Mouse (Mus musculus): ENCODE data around the gene Dok3. TPM values are rescaled to one million over a fixed set of nuclear protein-coding genes. Genes with fewer than 3 reads are reported as not detected.

Gene Dok3
- polyA plus RNA-seq, 1 experiment, result 2.3 TPM

DNA sequence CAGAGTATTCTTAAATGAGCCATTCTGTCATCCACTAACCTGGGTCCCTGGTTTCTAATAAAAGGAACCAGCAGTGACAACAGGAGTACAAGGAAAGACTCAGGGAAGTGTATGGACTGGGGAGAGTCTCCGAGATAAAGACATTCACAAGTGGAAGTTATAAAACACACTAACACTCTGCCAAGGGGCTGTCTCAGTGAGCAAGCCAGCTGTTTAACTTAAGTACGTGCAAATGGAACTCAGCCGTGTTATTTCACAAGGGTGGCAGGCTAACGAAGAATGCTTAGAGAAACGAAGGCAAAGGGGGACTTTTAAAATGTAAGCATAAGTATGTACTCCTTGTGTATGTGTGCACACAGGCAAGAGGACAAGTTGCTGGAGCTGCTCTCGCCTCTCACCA lies 28.4 kb upstream of the Dok3 start:
- H3K36me3 ChIP-seq (ENCODE audit: control insufficient read depth, insufficient read depth, low read length), result no peaks in the 10 kb centered on the region
- no peak overlapping the region for H3K4me3 ChIP-seq (ENCODE audit: control insufficient read depth, low read depth, low read length)
- H3K27me3 ChIP-seq (ENCODE audit: control insufficient read depth, insufficient read depth, low read length), result no peaks in the 10 kb centered on the region
- TF ChIP-seq POLR2A (IDR thresholded peaks at IDR 0.05; ENCODE audit: control insufficient read depth, low read depth, low read length) (no peak), CTCF (IDR thresholded peaks at IDR 0.05; ENCODE audit: control insufficient read depth, insufficient read depth, insufficient replicate concordance, low read depth, low read length) (no peak)
- H3K27ac ChIP-seq (ENCODE audit: control insufficient read depth, insufficient read depth, low read depth, low read length), result no peak overlapping the region
- H3K4me1 ChIP-seq (ENCODE audit: control insufficient read depth, insufficient read depth, low read length), result no peaks in the 10 kb centered on the region

DNA sequence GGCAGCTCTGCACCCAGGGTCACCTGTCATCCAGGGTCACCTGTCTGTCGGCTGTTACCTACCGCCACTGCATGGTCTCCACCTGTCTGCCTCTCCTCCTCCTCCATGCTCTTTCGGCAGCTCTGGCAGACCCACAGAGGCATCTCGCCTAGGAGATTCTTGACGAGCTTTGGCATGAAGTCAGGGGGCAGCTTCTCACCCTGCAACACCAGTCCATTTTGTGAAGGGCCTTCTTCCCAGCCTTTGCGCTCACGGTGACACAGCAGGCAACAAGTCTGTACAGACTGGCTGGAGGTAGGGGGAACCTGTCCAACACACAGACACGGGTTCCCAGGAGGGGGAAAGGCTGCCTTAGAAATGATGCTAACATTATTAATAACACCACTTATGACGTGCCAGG lies 26.8 kb upstream of the Dok3 start:
- H3K36me3 ChIP-seq (ENCODE audit: control insufficient read depth, insufficient read depth, low read length), result no peaks in the 10 kb centered on the region
- H3K27me3 ChIP-seq (ENCODE audit: control insufficient read depth, insufficient read depth, low read length), result no peaks in the 10 kb centered on the region
- no peak overlapping the region for H3K4me3 ChIP-seq (ENCODE audit: control insufficient read depth, low read depth, low read length)
- no peaks in the 10 kb centered on the region for H3K4me1 ChIP-seq (ENCODE audit: control insufficient read depth, insufficient read depth, low read length)
- TF ChIP-seq CTCF (IDR thresholded peaks at IDR 0.05; ENCODE audit: control insufficient read depth, insufficient read depth, insufficient replicate concordance, low read depth, low read length), result no peak
- TF ChIP-seq POLR2A (IDR thresholded peaks at IDR 0.05; ENCODE audit: control insufficient read depth, low read depth, low read length), result no peak
- no peak overlapping the region for H3K27ac ChIP-seq (ENCODE audit: control insufficient read depth, insufficient read depth, low read depth, low read length)

DNA sequence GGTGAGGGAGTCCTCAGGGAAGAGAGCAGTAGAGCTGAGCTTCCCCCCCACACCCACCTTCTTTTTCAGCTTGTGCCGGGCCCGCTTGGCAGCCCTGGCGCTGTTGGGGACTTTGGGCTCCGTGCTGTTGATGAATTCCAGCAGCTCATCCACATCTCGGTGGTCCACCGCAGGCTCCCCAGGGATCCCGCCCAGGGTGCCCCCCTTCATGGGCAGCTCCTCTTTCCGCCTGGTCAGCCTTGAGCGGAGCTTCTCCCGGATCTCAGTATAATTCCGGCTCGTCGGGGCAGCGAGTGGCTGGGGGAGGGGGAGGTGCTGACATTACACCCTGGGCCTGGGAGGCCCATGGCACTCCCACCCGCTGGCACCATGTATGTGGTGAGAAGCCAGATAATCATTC lies 20.0 kb upstream of the Dok3 start:
- TF ChIP-seq POLR2A (IDR thresholded peaks at IDR 0.05; ENCODE audit: control insufficient read depth, low read depth, low read length) (no peak), CTCF (IDR thresholded peaks at IDR 0.05; ENCODE audit: control insufficient read depth, insufficient read depth, insufficient replicate concordance, low read depth, low read length) (no peak)
- no peaks in the 10 kb centered on the region for H3K4me1 ChIP-seq (ENCODE audit: control insufficient read depth, insufficient read depth, low read length)
- H3K27ac ChIP-seq (ENCODE audit: control insufficient read depth, insufficient read depth, low read depth, low read length), result no peak overlapping the region
- H3K36me3 ChIP-seq (ENCODE audit: control insufficient read depth, insufficient read depth, low read length), result no peaks in the 10 kb centered on the region
- no peak overlapping the region for H3K4me3 ChIP-seq (ENCODE audit: control insufficient read depth, low read depth, low read length)
- no peaks in the 10 kb centered on the region for H3K27me3 ChIP-seq (ENCODE audit: control insufficient read depth, insufficient read depth, low read length)

DNA sequence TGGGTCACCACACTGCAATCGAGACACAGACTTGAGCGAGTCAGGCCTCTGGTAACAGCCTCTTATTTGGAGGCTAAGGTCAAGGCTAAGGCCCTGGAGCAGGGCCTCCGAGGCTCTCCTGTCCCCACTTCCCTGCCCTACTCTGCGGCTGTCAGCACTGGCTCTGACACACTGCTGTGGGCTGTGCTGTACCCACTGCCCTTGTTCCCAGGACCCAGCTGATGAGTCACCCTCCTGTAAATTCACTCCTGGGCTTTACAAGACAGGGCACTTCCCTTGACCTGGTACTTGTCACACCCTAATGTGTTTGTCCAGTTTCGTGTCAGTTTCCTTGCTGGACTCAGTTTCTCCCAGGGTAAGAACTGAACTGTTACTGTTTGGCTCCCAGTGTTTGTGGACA lies 19.3 kb upstream of the Dok3 start:
- H3K4me1 ChIP-seq (ENCODE audit: control insufficient read depth, insufficient read depth, low read length), result no peaks in the 10 kb centered on the region
- H3K4me3 ChIP-seq (ENCODE audit: control insufficient read depth, low read depth, low read length), result no peak overlapping the region
- H3K27ac ChIP-seq (ENCODE audit: control insufficient read depth, insufficient read depth, low read depth, low read length), result no peak overlapping the region
- no peak for TF ChIP-seq CTCF (IDR thresholded peaks at IDR 0.05; ENCODE audit: control insufficient read depth, insufficient read depth, insufficient replicate concordance, low read depth, low read length)
- no peak for TF ChIP-seq POLR2A (IDR thresholded peaks at IDR 0.05; ENCODE audit: control insufficient read depth, low read depth, low read length)
- no peaks in the 10 kb centered on the region for H3K27me3 ChIP-seq (ENCODE audit: control insufficient read depth, insufficient read depth, low read length)
- no peaks in the 10 kb centered on the region for H3K36me3 ChIP-seq (ENCODE audit: control insufficient read depth, insufficient read depth, low read length)

DNA sequence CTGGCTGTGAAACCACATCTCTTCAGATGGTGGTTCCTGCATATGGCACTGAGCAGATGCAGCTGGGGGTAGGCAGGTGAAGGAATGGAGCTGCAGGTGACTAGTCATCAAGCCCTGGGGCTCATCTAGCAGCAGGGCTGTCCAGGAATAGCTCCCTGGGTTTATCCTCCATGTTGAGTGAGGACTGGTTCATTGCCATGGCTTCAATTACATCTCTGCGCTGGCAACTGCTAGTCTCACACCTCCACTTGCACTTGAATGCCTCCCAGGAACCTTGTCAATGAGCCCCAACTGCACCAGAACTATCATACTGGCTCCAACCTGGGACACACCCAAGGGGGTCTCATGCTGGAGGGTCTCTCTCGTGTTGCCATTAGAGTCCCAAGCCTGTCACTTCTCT lies 18.8 kb upstream of the Dok3 start:
- Histone ChIP-seq H3K27ac (ENCODE audit: control insufficient read depth, insufficient read depth, low read depth, low read length) (no peak overlapping the region), H3K4me3 (ENCODE audit: control insufficient read depth, low read depth, low read length) (no peak overlapping the region), H3K27me3 (ENCODE audit: control insufficient read depth, insufficient read depth, low read length) (no peaks in the 10 kb centered on the region), H3K4me1 (ENCODE audit: control insufficient read depth, insufficient read depth, low read length) (no peaks in the 10 kb centered on the region), H3K36me3 (ENCODE audit: control insufficient read depth, insufficient read depth, low read length) (no peaks in the 10 kb centered on the region; the same call in 1 of the 2 replicates)
- TF ChIP-seq POLR2A (IDR thresholded peaks at IDR 0.05; ENCODE audit: control insufficient read depth, low read depth, low read length) (no peak), CTCF (IDR thresholded peaks at IDR 0.05; ENCODE audit: control insufficient read depth, insufficient read depth, insufficient replicate concordance, low read depth, low read length) (no peak)

DNA sequence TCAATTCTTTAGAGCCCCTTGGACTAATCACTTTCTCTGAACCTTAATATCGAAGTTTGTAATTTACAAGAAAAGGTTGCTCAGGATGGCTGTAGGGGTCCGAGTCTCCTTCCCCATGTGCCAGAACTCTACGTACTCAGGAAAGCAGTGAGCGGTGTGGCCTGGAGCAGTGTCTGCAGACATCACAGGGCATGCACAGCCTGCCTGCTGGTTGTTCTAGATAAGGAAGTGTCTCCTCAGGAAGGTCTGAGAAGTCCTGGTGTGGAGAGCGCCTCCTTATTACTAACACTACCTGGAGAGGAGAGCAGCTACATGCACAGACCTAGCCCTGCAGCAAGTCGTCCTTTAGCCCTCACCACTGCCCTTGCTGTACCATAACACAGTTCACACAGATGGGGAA lies 15.7 kb upstream of the Dok3 start:
- H3K27me3 ChIP-seq (ENCODE audit: control insufficient read depth, insufficient read depth, low read length), result no peaks in the 10 kb centered on the region
- H3K4me3 ChIP-seq (ENCODE audit: control insufficient read depth, low read depth, low read length), result no peak overlapping the region
- no peak for TF ChIP-seq POLR2A (IDR thresholded peaks at IDR 0.05; ENCODE audit: control insufficient read depth, low read depth, low read length)
- no peak for TF ChIP-seq CTCF (IDR thresholded peaks at IDR 0.05; ENCODE audit: control insufficient read depth, insufficient read depth, insufficient replicate concordance, low read depth, low read length)
- H3K27ac ChIP-seq (ENCODE audit: control insufficient read depth, insufficient read depth, low read depth, low read length), result no peak overlapping the region
- no peaks in the 10 kb centered on the region for H3K4me1 ChIP-seq (ENCODE audit: control insufficient read depth, insufficient read depth, low read length)
- H3K36me3 ChIP-seq (ENCODE audit: control insufficient read depth, insufficient read depth, low read length), result no peaks in the 10 kb centered on the region; the same call in 1 of the 2 replicates

DNA sequence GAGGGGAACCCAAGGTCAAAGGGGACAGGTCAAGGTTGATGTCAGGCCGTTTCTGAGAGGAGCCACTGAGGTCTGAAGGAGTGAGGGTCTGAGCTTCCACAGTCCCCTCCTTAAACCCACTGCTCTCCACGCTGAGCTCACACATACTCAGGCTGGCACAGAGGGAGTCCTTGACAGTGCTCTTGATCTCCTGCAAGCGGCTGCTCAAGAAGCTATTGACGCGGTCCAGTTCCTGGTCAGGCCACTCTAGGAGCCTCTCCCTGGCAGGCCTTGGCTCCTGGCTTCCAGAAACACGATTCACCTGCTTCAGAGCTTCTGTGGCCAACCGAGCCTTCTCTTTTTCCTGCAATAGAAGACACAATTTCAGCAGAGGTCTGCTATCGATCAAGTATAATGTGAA lies 14.4 kb upstream of the Dok3 start:
- H3K27ac ChIP-seq (ENCODE audit: control insufficient read depth, insufficient read depth, low read depth, low read length), result no peak overlapping the region
- TF ChIP-seq POLR2A (IDR thresholded peaks at IDR 0.05; ENCODE audit: control insufficient read depth, low read depth, low read length) (no peak), CTCF (IDR thresholded peaks at IDR 0.05; ENCODE audit: control insufficient read depth, insufficient read depth, insufficient replicate concordance, low read depth, low read length) (no peak)
- no peak overlapping the region for H3K4me3 ChIP-seq (ENCODE audit: control insufficient read depth, low read depth, low read length)
- no peaks in the 10 kb centered on the region; the same call in 1 of the 2 replicates for H3K36me3 ChIP-seq (ENCODE audit: control insufficient read depth, insufficient read depth, low read length)
- no peaks in the 10 kb centered on the region for H3K4me1 ChIP-seq (ENCODE audit: control insufficient read depth, insufficient read depth, low read length)
- H3K27me3 ChIP-seq (ENCODE audit: control insufficient read depth, insufficient read depth, low read length), result no peaks in the 10 kb centered on the region

DNA sequence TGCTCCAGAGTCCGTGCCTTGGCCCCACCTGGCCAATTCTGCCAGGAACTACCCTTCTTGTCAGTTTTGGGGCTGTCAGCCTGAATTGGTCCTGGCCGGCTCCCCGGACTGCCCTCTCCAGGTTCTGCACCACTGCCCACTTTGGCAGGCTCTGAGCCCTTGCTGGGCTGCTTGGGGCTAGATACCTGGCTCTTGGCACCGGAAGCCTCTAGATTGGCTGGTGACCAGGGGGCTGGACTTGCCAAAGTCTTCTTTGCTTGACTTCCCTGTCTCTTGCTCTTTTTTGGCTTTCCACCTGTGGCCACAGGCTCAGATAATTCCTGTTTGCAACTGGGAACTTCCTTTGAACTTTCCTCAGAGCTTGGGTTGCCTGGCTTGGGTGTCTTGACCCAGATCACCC lies 13.8 kb upstream of the Dok3 start:
- H3K4me3 ChIP-seq (ENCODE audit: control insufficient read depth, low read depth, low read length), result no peak overlapping the region

More for the DNA sequence above, 13.8 kb upstream of the Dok3 start:
- no peaks in the 10 kb centered on the region for H3K27me3 ChIP-seq (ENCODE audit: control insufficient read depth, insufficient read depth, low read length)
- no peaks in the 10 kb centered on the region for H3K4me1 ChIP-seq (ENCODE audit: control insufficient read depth, insufficient read depth, low read length)
- H3K27ac ChIP-seq (ENCODE audit: control insufficient read depth, insufficient read depth, low read depth, low read length), result no peak overlapping the region
- TF ChIP-seq CTCF (IDR thresholded peaks at IDR 0.05; ENCODE audit: control insufficient read depth, insufficient read depth, insufficient replicate concordance, low read depth, low read length) (no peak), POLR2A (IDR thresholded peaks at IDR 0.05; ENCODE audit: control insufficient read depth, low read depth, low read length) (no peak)
- no peaks in the 10 kb centered on the region; the same call in 1 of the 2 replicates for H3K36me3 ChIP-seq (ENCODE audit: control insufficient read depth, insufficient read depth, low read length)

Measured in testis, adult 2 months (tissue).